Mouse (Mus musculus): ENCODE data around the gene Amhr2.

The Amhr2 gene

DNA sequence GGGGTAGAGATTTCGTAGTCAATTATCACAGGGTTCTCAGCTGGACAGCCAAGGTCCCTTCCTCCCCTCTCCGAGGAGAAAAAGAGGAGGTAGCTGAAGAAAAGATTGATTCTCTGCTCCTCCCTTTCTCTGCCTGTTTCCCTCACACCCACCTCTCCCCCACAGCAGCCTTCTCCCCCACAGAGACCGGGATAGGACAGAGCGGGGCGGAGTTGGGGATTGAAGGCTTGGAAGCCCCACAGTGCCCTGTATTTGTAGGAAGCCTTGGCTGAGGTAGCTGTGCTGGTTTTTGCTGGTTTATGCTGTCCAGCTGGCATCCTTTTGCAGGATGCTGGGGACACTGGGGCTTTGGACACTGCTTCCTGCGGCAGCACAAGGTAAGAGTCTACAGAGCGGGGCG, at the start of gene Amhr2:
TSS of gene Amhr2 (plus strand) at position 222 of the 400 bp plus-strand sequence.
- DNase-seq (ENCODE audit: low spot score in 2 of 2) = no peak

DNA sequence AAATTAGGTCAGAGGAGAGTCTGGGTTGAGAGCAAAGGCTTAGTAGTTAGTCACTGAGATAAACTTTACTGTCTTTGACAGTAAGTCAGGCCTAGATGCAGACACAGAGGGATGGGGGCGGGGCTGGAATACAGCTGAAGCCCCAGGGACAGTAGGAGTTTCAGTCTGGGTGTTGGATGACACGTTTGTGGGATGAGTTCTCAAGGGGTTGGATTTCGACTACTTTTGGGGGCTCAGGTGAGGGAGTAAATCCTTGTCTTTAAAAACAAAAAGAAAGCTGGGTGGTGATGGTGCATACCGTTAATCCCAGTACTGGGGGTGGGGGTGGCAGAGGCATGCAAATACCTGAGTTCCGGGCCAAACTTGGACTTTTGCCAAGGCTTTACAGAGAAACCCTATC, 46.5 kb upstream of the Amhr2 start:
- DNase-seq (ENCODE audit: low spot score in 2 of 2) = no peak

DNA sequence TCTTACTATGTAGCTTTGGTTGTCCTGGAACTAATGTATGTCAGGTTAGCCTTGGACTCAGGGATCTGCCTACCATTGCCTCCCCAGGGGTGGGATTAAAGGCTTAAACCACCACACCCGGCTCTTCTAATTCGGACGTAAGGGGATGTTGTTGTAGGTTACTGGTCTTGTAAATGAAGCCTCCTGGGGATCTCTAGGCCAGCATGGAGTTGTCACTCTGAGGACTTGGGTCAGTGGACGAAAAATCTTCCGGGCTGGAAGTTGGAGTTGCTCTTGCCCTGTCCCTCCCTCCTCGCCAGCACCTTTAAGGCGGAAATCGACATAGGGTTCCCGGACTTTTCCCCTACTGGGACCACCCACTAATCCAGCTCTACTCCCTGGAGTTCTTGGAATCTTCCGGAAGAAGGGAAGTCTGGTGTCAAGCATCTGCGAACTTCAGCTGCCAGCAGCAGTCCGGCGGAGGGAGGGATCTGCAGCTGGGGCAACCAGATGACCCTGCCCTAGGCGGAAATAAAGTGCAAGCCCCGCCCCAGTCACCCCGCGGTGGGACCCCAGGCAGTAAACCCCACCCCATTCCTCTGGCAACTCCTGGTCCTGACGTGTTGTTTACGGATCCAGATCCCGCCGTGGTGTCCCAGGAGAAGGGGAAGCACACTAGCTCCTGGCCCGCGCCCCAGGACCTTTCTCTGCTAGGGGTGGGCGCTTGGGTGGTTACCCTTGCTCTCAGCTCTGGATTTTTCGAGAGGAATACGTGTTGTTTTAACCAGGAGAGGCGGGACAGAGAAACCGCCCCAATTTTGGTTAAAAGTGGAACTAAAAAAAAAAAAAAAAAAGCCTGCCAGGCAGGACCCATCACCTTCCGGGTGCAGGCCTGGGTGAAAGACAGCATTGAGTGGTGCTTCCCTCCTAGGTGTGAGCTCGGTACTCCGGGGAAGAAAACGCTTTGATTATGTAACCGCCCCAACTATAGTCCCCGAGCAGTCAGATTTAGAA, 45.6 kb upstream of the Amhr2 start:
- DNase-seq (ENCODE audit: low spot score in 2 of 2) = peak; percentile 53 to 57

DNA sequence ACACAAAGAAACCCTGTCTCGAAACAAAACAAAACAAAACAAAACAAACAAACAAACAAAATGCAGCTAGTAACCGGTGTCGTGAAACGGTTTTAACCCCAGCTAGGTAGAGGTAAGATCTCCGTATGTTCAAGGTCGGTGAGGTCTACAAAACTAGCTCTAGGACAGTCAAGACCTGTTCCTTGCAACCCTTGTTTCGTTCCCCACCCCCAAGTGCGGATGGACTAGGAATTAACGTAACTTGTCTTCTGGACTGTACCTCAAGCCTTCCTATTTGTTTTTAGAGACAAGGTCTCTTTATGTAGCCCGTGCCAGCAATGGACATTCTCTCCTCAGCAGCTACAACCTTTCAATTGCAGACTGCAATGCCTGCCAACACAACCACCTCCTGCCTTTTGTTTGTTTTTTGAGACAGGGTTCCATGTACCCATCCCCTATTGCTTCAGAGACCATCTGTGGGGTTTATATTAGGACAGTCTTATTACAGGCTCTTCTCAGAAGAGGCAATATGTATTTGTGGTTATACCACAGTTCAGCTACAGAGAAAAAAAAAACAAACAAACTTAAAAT, 44.6 kb upstream of the Amhr2 start:
- DNase-seq (ENCODE audit: low spot score in 2 of 2) = no peak

- DNase-seq (ENCODE audit: low spot score in 2 of 2) = no peak
Observed at GRCm38 (mm10) chr15:102401278-102401677, 43.9 kb upstream of the Amhr2 start.

- no peak for DNase-seq (ENCODE audit: low spot score in 2 of 2)
Observed at GRCm38 (mm10) chr15:102402210-102402609, 43.0 kb upstream of the Amhr2 start.

- DNase-seq (ENCODE audit: low spot score in 2 of 2) = no peak
Observed at GRCm38 (mm10) chr15:102404608-102405488, 40.3 kb upstream of the Amhr2 start.

GRCm38 (mm10) chr15:102405489-102406195, 39.5 kb upstream of the Amhr2 start, which contains the start of gene Sp1:
TSS of gene Sp1 (plus strand) at chr15:102406143.
- DNase-seq (ENCODE audit: low spot score in 2 of 2) = peak; percentile 100

GRCm38 (mm10) chr15:102406196-102406911, 38.8 kb upstream of the Amhr2 start:
- DNase-seq (ENCODE audit: low spot score in 2 of 2) = peak; percentile 30 to 52

DNA sequence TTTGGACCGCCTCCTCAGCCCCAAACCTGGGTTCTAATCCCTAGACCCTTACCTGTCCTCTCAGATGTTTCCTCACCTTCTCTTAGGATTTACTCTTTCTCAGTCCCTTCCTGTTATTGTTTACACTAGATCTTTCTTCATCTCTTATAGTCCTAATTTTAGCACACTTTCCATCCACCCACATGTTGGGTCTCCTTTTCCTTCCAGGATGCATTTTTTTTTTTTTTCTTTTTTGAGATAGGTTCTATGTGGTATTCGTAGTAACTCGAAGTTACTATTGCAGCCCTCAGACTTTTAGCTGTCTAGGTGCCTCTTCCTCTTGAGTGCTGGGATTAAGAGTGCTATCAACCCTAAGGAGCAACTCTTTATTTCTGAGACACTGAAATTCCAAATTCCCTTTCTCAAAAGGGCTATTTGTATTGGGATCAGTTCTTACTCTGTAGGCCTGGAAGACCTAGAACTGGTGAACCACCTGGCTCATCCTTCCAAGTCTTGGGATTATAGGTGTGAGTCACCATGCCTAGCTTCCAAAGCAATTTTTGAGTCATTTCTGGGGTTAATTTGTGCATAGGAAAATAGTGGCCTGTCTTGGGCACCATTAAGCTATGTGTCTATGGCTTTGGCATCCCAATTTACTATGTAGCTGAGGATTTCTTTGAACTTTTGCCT, 38.1 kb upstream of the Amhr2 start:
- no peak for DNase-seq (ENCODE audit: low spot score in 2 of 2)

DNA sequence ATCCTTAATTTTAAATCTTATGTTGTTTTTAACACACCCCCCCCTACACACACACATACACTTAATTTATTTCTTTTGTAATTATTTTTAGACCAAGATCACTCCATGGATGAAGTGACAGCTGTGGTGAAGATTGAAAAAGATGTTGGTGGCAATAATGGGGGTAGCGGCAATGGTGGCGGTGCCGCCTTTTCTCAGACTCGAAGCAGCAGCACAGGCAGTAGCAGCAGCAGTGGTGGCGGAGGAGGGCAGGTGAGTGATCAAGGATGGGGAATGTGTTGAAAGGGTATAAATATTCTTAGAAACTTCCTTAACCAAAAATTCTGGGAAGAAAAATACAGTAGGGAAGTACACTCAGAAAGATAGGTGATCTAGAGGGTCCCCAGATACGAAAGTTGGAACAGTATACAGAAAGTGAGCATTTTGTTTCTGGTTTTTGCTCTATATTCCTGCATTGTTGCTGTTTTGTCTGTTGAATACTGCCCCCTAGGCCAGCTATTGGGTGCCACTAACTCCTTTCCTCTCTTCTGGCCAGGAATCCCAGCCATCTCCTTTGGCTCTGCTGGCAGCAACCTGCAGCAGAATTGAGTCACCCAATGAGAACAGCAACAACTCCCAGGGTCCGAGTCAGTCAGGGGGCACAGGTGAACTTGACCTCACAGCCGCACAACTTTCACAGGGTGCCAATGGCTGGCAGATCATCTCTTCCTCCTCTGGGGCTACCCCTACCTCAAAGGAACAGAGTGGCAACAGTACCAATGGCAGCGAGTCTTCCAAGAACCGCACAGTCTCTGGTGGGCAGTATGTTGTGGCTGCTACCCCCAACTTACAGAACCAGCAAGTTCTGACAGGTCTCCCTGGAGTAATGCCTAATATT, 37.2 kb upstream of the Amhr2 start:
- DNase-seq (ENCODE audit: low spot score in 2 of 2) = no peak

- DNase-seq (ENCODE audit: low spot score in 2 of 2) = no peak
Observed at GRCm38 (mm10) chr15:102408558-102409130, 36.5 kb upstream of the Amhr2 start.

DNA sequence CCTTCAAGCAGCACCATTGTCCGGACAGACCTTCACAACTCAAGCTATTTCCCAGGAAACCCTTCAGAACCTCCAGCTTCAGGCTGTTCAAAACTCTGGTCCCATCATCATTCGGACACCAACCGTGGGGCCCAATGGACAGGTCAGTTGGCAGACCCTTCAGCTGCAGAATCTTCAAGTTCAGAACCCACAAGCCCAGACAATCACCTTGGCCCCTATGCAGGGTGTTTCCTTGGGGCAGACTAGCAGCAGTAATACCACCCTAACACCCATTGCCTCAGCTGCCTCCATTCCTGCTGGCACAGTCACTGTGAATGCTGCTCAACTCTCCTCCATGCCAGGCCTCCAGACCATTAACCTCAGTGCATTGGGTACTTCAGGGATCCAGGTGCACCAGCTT, 35.9 kb upstream of the Amhr2 start:
- DNase-seq (ENCODE audit: low spot score in 2 of 2) = no peak

DNA sequence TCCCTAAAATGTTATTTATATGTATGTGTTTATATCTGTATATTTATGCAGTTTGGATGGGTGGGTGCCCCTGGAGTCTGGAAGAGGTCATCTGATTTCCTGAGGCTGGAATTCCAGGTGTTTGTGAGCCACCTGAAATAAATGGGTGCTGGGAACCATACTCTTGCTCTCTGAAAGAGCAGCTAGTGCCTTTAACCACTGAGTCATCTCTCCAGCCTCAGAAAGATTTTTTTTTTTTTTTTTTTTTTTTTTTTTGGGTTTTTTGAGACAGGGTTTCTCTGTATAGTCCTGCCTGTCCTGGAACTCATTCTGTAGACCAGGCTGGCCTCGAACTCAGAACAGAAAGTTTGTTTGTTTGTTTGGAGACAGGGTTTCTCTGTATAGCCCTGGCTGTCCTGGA, 34.1 kb upstream of the Amhr2 start:
- no peak for DNase-seq (ENCODE audit: low spot score in 2 of 2)

DNA sequence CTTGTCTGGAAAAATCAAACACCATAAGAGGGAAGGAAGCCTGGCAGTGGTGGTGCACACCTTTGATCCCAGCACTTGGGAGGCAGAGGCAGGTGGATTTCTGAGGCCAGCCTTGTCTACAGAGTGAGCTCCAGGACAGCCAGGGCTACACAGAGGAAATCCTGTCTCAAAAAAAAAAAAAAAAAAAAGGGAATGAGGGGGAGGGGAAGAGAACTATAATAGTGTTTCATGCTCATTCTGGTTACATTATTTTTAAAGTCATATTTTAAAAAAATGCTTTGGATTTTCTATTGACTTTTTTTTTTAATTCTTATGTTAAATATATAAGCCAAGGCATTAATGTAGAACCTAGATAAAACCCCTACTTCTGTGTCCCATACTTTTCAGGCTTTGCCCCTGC, 31.5 kb upstream of the Amhr2 start:
- no peak for DNase-seq (ENCODE audit: low spot score in 2 of 2)

- DNase-seq (ENCODE audit: low spot score in 2 of 2) = no peak
Observed at GRCm38 (mm10) chr15:102417524-102417923, 27.6 kb upstream of the Amhr2 start.

DNA sequence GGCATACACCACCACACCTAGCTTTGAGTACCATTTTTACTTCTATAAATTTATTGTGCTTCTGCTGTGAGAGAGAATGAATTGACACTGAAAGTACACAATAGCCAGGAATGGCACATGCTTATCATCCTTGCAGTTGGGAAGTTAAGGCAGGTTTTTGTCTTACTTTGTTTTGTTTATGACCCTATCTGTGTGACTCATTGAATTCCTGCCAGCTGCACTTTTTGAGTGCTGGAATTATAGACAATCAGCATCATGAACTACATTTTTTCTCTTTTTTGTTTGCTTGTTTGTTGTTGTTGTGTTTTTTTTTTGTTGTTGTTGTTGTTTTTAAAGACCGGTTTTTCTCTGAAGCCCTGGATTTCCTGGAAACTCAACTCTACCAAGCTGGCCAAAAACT, 24.2 kb upstream of the Amhr2 start:
- no peak for DNase-seq (ENCODE audit: low spot score in 2 of 2)

DNA sequence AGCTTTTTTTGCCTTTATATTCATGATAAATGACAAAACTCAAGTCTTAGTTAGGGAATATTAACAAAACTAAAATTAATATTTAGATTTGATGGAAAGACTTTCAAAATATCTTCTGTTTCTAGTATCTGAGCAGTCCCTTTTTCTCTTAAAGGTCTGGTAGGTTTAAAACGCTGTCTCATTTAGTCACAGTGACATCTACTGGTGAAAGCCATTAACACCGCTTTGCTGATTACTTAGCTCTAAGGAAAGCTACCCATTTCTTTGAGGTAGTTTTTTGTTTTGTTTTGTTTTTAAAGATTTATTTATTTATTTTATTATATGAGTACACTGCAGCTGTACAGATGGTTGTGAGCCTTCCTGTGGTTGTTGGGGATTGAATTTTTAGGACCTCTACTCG, 23.7 kb upstream of the Amhr2 start:
- peak; percentile 28 to 45 for DNase-seq (ENCODE audit: low spot score in 2 of 2)

Measured in right cerebral cortex, adult 2 months (tissue).